Mouse (Mus musculus) monocyte, adult 5-6 weeks (primary cell): ENCODE results near the gene Syn2. TPM values are rescaled to one million over a fixed set of nuclear protein-coding genes. Genes with fewer than 3 reads are reported as not detected.

Experiments
- ATAC-seq: fragments of 153-309, 156-312 bp; replicated peaks from 2 replicates; pipeline ENCODE4 v1.8.0; 2017; ENCODE audit warnings: mild to moderate bottlenecking; ENCODE audit not compliant: low TSS enrichment, insufficient number of reproducible peaks, severe bottlenecking, poor library complexity, low FRiP score
- total RNA-seq: library from RNA; stranded (forward); fragments of 200-1000, 200-491, 200-594 nt; gene quantifications from 3 replicates; pipeline ENCODE4 v1.2.3, GENCODE M21; 2017

The Syn2 gene
- total RNA-seq, 1 experiment from 2014 or later: not detected

- no peak for ATAC-seq
Observed at GRCm38 (mm10) chr6:115273346-115273745, 138.6 kb downstream of the Syn2 start.

GRCm38 (mm10) chr6:115274705-115275104 lies 140.0 kb downstream of the Syn2 start:
- ATAC-seq: no peak

DNA sequence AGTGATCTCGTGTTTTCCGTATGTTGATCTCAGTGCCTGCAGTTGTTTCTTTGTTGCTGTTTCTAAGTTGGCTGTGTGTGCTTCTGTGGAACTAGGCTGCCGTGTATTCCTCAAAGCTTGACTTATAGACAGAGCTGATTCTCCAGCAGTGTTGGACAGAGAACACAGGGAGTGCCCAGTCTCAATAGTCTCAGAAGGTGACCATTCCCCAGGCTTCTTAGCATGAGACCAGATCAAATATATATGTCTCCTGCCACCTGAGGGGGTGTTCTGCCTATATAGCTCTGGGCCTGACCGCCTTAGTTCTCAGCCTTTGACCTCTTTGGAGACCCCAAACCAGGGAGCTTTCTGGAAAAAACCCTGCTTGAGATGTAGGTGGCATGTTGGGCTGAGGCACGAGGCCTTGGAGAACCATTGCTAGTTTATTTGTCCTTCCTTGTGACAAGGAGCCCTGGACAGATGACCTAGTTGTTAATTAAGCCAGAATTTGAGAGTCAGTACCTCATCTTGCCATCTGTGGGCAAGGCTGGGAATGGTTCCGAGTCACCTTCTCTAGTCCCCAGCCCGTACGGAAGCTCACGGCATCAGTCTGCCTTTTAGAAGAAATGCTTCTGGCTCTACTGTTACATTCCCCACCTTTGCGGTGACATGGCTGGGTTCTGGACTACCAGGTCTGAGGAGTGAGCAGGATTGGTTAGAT lies 140.6 kb downstream of the Syn2 start:
- ATAC-seq: no peak

DNA sequence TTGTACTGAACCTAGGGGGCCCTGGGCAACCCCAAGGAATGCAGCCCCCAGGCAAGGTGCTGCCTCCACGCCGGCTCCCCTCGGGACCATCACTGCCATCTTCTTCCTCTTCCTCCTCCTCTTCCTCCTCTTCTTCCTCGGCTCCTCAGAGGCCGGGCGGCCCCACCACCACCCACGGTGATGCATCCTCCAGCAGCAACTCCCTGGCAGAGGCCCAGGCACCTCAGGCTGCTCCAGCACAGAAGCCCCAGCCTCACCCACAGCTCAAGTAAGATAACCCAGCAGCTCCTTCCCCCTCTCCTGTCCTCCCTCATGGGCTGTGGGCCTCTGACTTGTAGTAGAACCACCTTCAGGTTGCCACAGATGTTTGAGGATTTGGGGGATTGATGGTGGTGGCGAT lies 143.4 kb downstream of the Syn2 start:
- no peak for ATAC-seq

DNA sequence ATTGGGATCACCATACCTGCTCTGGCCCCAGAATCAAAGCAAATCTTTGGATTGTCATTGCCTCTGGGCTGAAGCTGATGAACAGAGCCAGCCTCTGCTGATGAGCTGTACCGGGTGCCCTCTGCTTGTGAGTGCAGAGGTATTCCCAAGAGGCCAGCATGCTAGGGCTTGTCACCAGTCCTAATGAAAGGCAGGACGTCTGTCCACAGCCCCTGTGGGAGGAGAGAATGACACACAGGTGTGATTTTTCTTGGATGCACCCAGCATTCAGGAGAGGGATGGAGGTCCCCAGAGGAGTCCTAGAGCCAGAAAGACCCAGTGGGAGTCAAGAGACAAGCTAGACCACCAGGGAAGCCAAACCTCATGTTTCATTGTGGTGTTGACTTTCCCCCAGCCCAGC lies 144.9 kb downstream of the Syn2 start:
- no peak for ATAC-seq

- peak; percentile 86 for ATAC-seq
Observed at GRCm38 (mm10) chr6:115284153-115284552, 149.5 kb downstream of the Syn2 start.

DNA sequence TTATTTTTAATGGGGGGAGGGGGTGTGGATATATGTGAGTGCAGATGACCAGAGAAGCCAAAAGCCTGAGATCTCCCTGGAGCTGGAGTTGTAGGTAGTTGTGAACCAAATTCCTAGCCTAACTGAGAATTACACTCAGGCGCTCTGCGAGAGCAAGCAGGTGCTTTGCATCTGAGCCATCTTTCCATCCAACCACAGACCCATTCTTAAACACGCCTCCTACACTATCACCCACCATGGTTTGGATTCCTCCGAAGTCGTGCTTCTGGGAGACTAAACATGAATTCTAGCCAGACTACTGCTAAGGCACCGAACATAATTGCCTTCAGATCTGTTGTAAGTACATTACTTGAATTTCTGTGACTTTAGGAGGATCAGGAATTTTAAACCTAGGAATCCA lies 151.7 kb downstream of the Syn2 start:
- ATAC-seq: no peak

GRCm38 (mm10) chr6:115288223-115288622 lies 153.5 kb downstream of the Syn2 start:
- ATAC-seq: peak; percentile 78

GRCm38 (mm10) chr6:115290561-115290960 lies 155.9 kb downstream of the Syn2 start:
- no peak for ATAC-seq

DNA sequence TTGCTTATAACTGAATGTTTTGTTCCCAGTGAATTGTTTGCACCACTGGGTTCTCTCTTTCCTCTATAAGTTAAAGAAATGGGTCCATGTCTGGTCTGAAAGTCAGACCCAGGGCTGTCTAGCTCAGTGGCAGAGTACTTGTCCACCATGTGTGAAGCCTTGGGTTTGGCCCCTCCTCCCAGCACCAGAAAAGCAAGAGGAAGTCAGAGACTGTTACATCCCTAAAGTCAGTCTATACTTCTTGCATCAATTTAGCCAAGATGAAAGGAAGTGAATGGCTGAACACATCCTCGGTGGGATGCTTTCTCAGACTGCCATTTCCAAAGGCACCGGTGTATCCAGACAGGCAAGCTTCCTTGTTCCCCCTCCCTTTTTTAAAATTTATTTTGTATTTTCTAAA lies 156.4 kb downstream of the Syn2 start:
- ATAC-seq: peak; percentile 58; the same call in 1 of the 2 replicates

DNA sequence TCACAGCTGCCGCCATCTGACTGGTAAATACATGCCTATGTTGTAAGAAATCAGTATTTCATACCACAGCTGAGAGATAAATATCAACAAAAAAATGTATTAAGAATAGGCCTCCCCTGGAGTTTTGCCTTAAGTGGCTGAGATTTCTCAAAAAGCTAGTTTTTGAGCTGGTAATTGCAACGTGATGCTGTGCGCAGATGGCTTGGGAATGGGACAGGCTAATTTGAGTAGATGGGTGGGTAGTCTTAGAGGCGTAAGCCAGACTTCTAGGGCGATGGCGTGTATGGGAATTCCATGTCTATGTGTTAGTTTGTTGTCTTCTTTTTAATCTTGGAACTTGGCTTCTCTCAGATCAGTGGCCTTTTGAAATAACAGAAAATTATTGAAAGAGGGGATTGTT lies 157.1 kb downstream of the Syn2 start:
- ATAC-seq: no peak

GRCm38 (mm10) chr6:115292621-115293020 lies 157.9 kb downstream of the Syn2 start:
- ATAC-seq: no peak

- ATAC-seq: no peak
Observed at GRCm38 (mm10) chr6:115293877-115294276, 159.2 kb downstream of the Syn2 start.

- no peak for ATAC-seq
Observed at GRCm38 (mm10) chr6:115307134-115307533, 172.4 kb downstream of the Syn2 start.

DNA sequence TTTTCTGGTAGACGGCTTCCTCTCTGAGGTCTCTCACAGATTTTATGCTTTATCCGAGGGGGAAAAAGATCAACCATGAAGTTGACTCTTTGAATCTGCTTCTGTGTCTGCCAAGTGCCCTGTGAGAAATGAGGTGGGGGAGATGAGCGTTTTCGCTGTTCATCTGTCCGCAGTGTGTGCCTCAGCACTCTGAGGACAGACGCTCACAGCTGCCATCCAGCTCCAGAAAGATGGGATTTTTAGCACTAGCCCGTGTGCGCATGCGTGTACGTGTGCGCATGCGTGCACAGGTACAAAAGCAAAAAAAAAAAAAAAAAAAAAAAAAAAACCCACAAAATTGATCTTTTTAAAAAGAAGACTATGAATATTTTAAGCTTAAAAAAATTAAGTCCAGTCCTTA lies 178.1 kb downstream of the Syn2 start:
- no peak for ATAC-seq

DNA sequence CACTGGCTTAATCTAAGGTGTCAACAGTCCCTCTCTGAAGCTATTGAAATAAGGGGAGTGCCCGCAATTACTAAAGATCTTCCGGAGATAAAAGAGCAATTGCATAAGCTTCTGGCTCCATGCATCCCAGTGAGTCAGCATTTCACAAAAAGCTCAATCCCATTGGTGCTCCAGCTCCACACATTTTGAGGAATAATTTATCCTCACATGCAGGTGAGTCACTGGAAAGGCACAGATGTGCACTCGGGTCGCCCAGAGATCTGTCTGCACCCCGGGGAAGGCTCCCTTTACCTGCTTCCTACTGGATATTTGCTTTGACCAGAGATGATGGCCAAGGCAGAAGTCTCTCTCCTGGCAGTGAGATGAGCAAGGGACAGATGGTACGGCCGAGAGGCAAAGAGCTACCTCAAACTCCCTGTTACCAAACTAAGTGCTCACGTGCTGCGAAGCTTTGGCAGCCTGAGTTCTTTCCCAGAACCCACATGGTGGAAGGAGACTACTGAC lies 178.6 kb downstream of the Syn2 start:
- no peak for ATAC-seq

DNA sequence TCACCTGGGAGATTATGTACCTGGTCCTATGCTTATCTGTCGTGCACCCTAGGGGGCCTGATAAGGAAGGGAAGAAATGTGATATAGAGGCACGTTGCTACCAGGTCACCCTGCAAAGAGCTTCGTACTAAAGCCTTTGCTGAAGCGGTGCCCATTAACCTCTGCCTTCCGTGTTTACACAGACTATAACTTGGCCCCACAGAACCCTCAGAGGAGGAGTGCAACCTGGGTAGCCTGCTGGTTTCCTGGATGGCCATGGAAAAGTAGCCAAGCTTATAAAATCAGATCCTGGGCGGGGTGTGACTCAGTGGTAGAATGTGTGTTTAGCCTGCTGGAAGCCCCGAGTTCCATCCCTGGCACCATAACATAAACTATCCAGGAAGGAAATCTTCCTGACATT lies 179.2 kb downstream of the Syn2 start:
- ATAC-seq: no peak

GRCm38 (mm10) chr6:115315770-115316169 lies 181.1 kb downstream of the Syn2 start:
- ATAC-seq: 0 out of 2 replicates have a peak, but pooled peaks have one; percentile 35

DNA sequence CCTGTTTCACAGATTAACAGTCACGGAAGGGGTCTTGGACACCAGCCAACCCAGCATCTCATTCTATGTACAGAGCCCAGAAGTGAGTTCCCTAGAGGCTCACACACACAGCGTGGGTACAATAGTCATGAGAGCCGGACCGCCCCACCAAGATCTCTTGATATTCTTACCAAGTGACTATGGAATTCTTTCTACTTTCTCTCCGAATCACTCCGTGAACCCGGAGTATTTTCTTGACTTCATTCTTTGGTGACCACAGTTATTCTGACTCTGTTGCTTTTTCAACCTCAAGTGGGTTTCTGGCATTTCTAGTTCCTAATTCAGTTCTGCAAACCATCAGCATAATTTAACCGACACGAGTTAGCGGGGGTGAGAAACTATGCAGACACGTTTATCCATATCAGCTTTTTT lies 182.1 kb downstream of the Syn2 start:
- ATAC-seq: no peak

- ATAC-seq: no peak
Observed at GRCm38 (mm10) chr6:115318811-115319210, 184.1 kb downstream of the Syn2 start.

- ATAC-seq: no peak
Observed at GRCm38 (mm10) chr6:115319686-115320085, 185.0 kb downstream of the Syn2 start.
